Mouse (Mus musculus) Patski (cell line): Measurements from ENCODE around the gene Trim46. TPM values are rescaled to one million over a fixed set of nuclear protein-coding genes. Genes with fewer than 3 reads are reported as not detected.

ENCODE experiments used
- ATAC-seq: fragments of 100-300 bp; one replicate; pipeline ENCODE4 v1.8.0; 2021
- CTCF ChIA-PET: fragments of 350-600 bp; sonication (Branson Sonifier 250); formaldehyde crosslinking; loops from one replicate; lab custom pipeline; 2022; ENCODE audit warnings: inconsistent platforms; lab: Charles Lee
- POLR2A ChIA-PET: fragments of 350-600 bp; sonication (Branson Sonifier 250); formaldehyde crosslinking; loops from one replicate; lab custom pipeline; 2022; ENCODE audit warnings: antibody characterized with exemption, inconsistent platforms; lab: Charles Lee
- DNase-seq: peaks from one replicate; pipeline ENCODE4 v3.0.0-alpha.2; 2011; ENCODE audit warnings: low read depth, low spot score
- H3K27me3 ChIP-seq: fragments of 371-371 bp; one replicate; pipeline ENCODE4 v1.5.1; 2021
- CTCF ChIP-seq: fragments of 100-300 bp; IDR thresholded peaks from one replicate; pipeline ENCODE4 v1.5.1; 2021
- in situ Hi-C: fragments of 300-500 bp; cut with MboI; formaldehyde crosslinking; loops from 3 replicates; pipeline ENCODE4 v1.11.1; 2018; ENCODE audit warnings: low pct_unique_long_range_greater_than_20kb, mixed read lengths
- polyA plus RNA-seq: library from polyadenylated mRNA; unstranded; gene quantifications from one replicate; pipeline ENCODE4 v1.2.3, GENCODE M21; 2021

The Trim46 gene
- polyA plus RNA-seq, 1 experiment from 2014 or later = 57.5 TPM

- ChIA-PET CTCF (interaction anchor here (0.7 to 5.3 kb wide), 17 partner anchors 10 to 157 kb away, joined by 3 to 51 read pairs (median 9); partner anchors contain the start of genes Dpm3, Efna1, Gba and Slc50a1), POLR2A (interaction anchor here (0.5 to 5.8 kb wide), 9 partner anchors 9 to 59 kb away, joined by 3 to 39 read pairs (median 5); partner anchors contain the start of genes Efna1, Muc1 and Slc50a1)
- no peak for TF ChIP-seq CTCF
- DNase-seq (no peak), ATAC-seq (peak; percentile 24)
- no peaks in the 10 kb centered on the region for H3K27me3 ChIP-seq
- in situ Hi-C loops = no loop called here
These were observed 1.7 kb downstream of the Trim46 start for GRCm38 (mm10) chr3:89244158-89244981.

GRCm38 (mm10) chr3:89243609-89244008 is 2.5 kb downstream of the Trim46 start:
- no peaks in the 10 kb centered on the region for H3K27me3 ChIP-seq
- ATAC-seq = no peak
- no peak for TF ChIP-seq CTCF
- in situ Hi-C loops = no loop called here
- CTCF ChIA-PET = interaction anchor here (1.0 to 5.3 kb wide), 13 partner anchors 9 to 59 kb away, joined by 3 to 51 read pairs (median 9); partner anchors contain the start of genes Efna1 and Slc50a1
- DNase-seq = no peak
- POLR2A ChIA-PET = interaction anchor here (0.6 to 5.8 kb wide), 6 partner anchors 8 to 43 kb away, joined by 3 to 39 read pairs (median 6); partner anchors contain the start of genes Efna1, Muc1 and Slc50a1

- ATAC-seq (no peak), DNase-seq (no peak)
- in situ Hi-C loops = no loop called here
- H3K27me3 ChIP-seq = no peaks in the 10 kb centered on the region
- POLR2A ChIA-PET = interaction anchor here (1.2 to 5.8 kb wide), 2 partner anchors 25 to 36 kb away, joined by 3 to 39 read pairs; partner anchors contain the start of gene Efna1
- no peak for TF ChIP-seq CTCF
- CTCF ChIA-PET = interaction anchor here (0.9 to 5.3 kb wide), 10 partner anchors 8 to 151 kb away, joined by 3 to 51 read pairs (median 4); partner anchors contain the start of gene Efna1
These were observed 3.7 kb downstream of the Trim46 start for GRCm38 (mm10) chr3:89242331-89242895.

- in situ Hi-C loops = no loop called here
- TF ChIP-seq CTCF = no peak
- ChIA-PET POLR2A (no interaction called here), CTCF (interaction anchor here (3.0 kb wide), 1 partner anchor 7 kb away, joined by 10 read pairs; the partner anchor contains the start of genes Krtcap2 and Trim46)
- ATAC-seq = no peak
- no peak for DNase-seq
- H3K27me3 ChIP-seq = no peaks in the 10 kb centered on the region
These were observed 7.6 kb downstream of the Trim46 start for GRCm38 (mm10) chr3:89238494-89238893.

GRCm38 (mm10) chr3:89237682-89238081 is 8.4 kb downstream of the Trim46 start:
- CTCF ChIA-PET = interaction anchor here (3.0 kb wide), 1 partner anchor 8 kb away, joined by 10 read pairs; the partner anchor contains the start of genes Krtcap2 and Trim46
- POLR2A ChIA-PET = no interaction called here
- in situ Hi-C loops = no loop called here
- no peak for ATAC-seq
- H3K27me3 ChIP-seq = no peaks in the 10 kb centered on the region
- DNase-seq = no peak
- no peak for TF ChIP-seq CTCF

GRCm38 (mm10) chr3:89236516-89236915 is 9.6 kb downstream of the Trim46 start:
- no peak for TF ChIP-seq CTCF
- ATAC-seq (no peak), DNase-seq (no peak)
- ChIA-PET POLR2A (interaction anchor here (1.1 kb wide), 1 partner anchor 33 kb away, joined by 3 read pairs; no protein-coding TSS in a partner anchor), CTCF (interaction anchor here (1.2 to 3.0 kb wide), 3 partner anchors 9 to 72 kb away, joined by 3 to 10 read pairs (median 3); partner anchors contain the start of genes Krtcap2 and Trim46)
- in situ Hi-C loops = no loop called here
- H3K27me3 ChIP-seq = no peaks in the 10 kb centered on the region

- in situ Hi-C loops = no loop called here
- POLR2A ChIA-PET = interaction anchor here (0.9 kb wide), 1 partner anchor 37 kb away, joined by 3 read pairs; no protein-coding TSS in a partner anchor
- no peak for ATAC-seq
- H3K27me3 ChIP-seq = no peaks in the 10 kb centered on the region
- TF ChIP-seq CTCF = no peak
- CTCF ChIA-PET = interaction anchor here (1.4 to 4.7 kb wide), 2 partner anchors 10 kb away, joined by 9 to 51 read pairs; partner anchors contain the start of genes Krtcap2 and Trim46
- DNase-seq = no peak
These were observed 12.5 kb downstream of the Trim46 start for GRCm38 (mm10) chr3:89233562-89234110.

GRCm38 (mm10) chr3:89232614-89233013 is 13.5 kb downstream of the Trim46 start:
- CTCF ChIA-PET = interaction anchor here (4.7 kb wide), 1 partner anchor 11 kb away, joined by 51 read pairs; the partner anchor contains the start of genes Krtcap2 and Trim46
- TF ChIP-seq CTCF = no peak
- ATAC-seq (no peak), DNase-seq (no peak)
- POLR2A ChIA-PET = interaction anchor here (0.6 to 1.5 kb wide), 2 partner anchors 11 to 13 kb away, joined by 3 to 7 read pairs; no protein-coding TSS in a partner anchor
- H3K27me3 ChIP-seq = no peaks in the 10 kb centered on the region
- in situ Hi-C loops = no loop called here

GRCm38 (mm10) chr3:89231772-89232275 is 14.3 kb downstream of the Trim46 start:
- no peak for TF ChIP-seq CTCF
- H3K27me3 ChIP-seq = no peaks in the 10 kb centered on the region
- ChIA-PET POLR2A (interaction anchor here (1.5 kb wide), 1 partner anchor 12 kb away, joined by 7 read pairs; no protein-coding TSS in a partner anchor), CTCF (interaction anchor here (1.5 to 4.7 kb wide), 2 partner anchors 12 to 40 kb away, joined by 3 to 51 read pairs; partner anchors contain the start of genes Krtcap2 and Trim46)
- no peak for DNase-seq
- ATAC-seq = no peak
- in situ Hi-C loops = no loop called here
